Mouse (Mus musculus): Measurements from ENCODE around the gene Card10.

GRCm38 (mm10) chr15:78833582-78833981, 30.7 kb upstream of the Card10 start:
- TF ChIP-seq CTCF (IDR thresholded peaks at IDR 0.05; ENCODE audit: control insufficient read depth, insufficient read depth, low read length) (no peak), POLR2A (IDR thresholded peaks at IDR 0.05; ENCODE audit: borderline replicate concordance, control insufficient read depth, low read depth, low read length) (no peak)

All from bone marrow, adult 2 months (tissue).